Mouse (Mus musculus) kidney, postnatal 0 days (tissue): ENCODE data around the gene Tgif1. TPM values are rescaled to one million over a fixed set of nuclear protein-coding genes. Genes with fewer than 3 reads are reported as not detected.

Source experiments
- ATAC-seq: fragments of 200-750 bp; cut with Nextera tagmentation; replicated peaks from 2 replicates; pipeline ENCODE4 v1.8.0; 2017; ENCODE audit warnings: low read depth, moderate number of reproducible peaks, moderate TSS enrichment, moderate library complexity; ENCODE audit not compliant: low FRiP score
- DNase-seq: peaks from one replicate; pipeline ENCODE4 v3.0.0-alpha.2; 2016; ENCODE audit warnings: low spot score
- H3K27ac ChIP-seq: fragments of 300-500 bp; sonication (generic); 2 replicates; pipeline ENCODE4 v1.5.1; 2014; ENCODE audit warnings: mild to moderate bottlenecking
- H3K27me3 ChIP-seq: fragments of 300-500 bp; sonication (generic); 2 replicates; pipeline ENCODE4 v1.6.1; 2014; ENCODE audit warnings: low read length, mixed read lengths; ENCODE audit not compliant: insufficient read depth
- H3K36me3 ChIP-seq: fragments of 300-500 bp; sonication (generic); 2 replicates; pipeline ENCODE4 v1.6.1; 2014; ENCODE audit warnings: low read length, mixed read lengths; ENCODE audit not compliant: insufficient read depth
- H3K4me1 ChIP-seq: fragments of 300-500 bp; sonication (generic); replicated peaks from 2 replicates; pipeline ENCODE4 v1.6.1; 2014; ENCODE audit warnings: antibody characterized with exemption, low read length, mixed read lengths; ENCODE audit not compliant: insufficient read depth
- H3K4me2 ChIP-seq: fragments of 300-500 bp; sonication (generic); 2 replicates; pipeline ENCODE4 v1.6.1; 2014; ENCODE audit warnings: mild to moderate bottlenecking, low read length, moderate library complexity, mixed read lengths
- H3K4me3 ChIP-seq: fragments of 300-500 bp; sonication (generic); replicated peaks from 2 replicates; pipeline ENCODE4 v1.5.1; 2014; ENCODE audit warnings: low read depth, low read length
- H3K9ac ChIP-seq: fragments of 300-500 bp; sonication (generic); 2 replicates; pipeline ENCODE4 v1.6.1; 2014; ENCODE audit warnings: low read depth, low read length
- H3K9me3 ChIP-seq: fragments of 300-500 bp; sonication (generic); replicated peaks from 2 replicates; pipeline ENCODE4 v1.6.1; 2016; ENCODE audit warnings: low read length, inconsistent platforms, mixed read lengths
- CTCF ChIP-seq: IDR thresholded peaks from 2 replicates; pipeline ENCODE4 v1.5.1; 2016; ENCODE audit warnings: antibody characterized with exemption, low read depth, mild to moderate bottlenecking, moderate library complexity
- WGBS: fragments of 180-500 bp; shearing (Covaris S2); extraction: QIAGEN DNeasy Blood & Tissue Kit; methylation state at CpG from one replicate; pipeline ENCODE4 v1.1.7; 2014; 5-methylcytosine and 5-hydroxymethylcytosine counted together
- polyA plus RNA-seq: library from polyadenylated mRNA; unstranded; fragments of >200 nt; fragmentation: Nextera tagmentation; extraction: Ambion mirVana; gene quantifications from 2 replicates; pipeline ENCODE4 v1.2.1, GENCODE M21; 2015

Tgif1 gene
- polyA plus RNA-seq, 1 experiment from 2014 or later: 74.9 TPM

DNA sequence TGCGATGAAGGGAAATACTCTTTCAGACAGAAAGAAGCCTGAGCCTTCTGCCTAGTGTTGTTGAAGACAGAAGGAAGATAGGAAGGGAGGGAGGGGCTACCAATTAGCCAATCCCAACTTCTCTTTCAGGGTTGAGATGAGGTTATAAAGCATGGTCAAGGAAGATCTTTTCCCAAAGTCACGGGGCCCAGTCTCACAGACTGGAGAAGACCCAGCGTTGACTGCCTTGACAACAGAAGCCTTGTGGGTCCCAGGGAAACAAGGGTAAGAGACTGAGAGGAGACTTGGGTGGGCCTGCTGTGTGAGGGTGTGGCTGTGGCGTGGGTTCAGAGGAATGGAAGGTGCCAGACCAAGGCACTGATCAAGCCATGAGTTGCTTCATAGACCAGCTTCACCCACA lies 17.2 kb upstream of the Tgif1 start:
- 96% methylated on average over 4 of the region's 4 CpGs for WGBS
- ATAC-seq (no peak), DNase-seq (no peak)
- no peak overlapping the region for H3K4me2 ChIP-seq
- H3K4me3 ChIP-seq: no peak overlapping the region
- H3K4me1 ChIP-seq: 0 out of 2 replicates have a peak, but pooled peaks cover 3% of the 10 kb centered on the region
- H3K27me3 ChIP-seq: no peaks in the 10 kb centered on the region
- no peaks in the 10 kb centered on the region for H3K9me3 ChIP-seq
- TF ChIP-seq CTCF: no peak
- no peak overlapping the region for H3K9ac ChIP-seq
- no peak overlapping the region for H3K27ac ChIP-seq
- no peaks in the 10 kb centered on the region for H3K36me3 ChIP-seq

DNA sequence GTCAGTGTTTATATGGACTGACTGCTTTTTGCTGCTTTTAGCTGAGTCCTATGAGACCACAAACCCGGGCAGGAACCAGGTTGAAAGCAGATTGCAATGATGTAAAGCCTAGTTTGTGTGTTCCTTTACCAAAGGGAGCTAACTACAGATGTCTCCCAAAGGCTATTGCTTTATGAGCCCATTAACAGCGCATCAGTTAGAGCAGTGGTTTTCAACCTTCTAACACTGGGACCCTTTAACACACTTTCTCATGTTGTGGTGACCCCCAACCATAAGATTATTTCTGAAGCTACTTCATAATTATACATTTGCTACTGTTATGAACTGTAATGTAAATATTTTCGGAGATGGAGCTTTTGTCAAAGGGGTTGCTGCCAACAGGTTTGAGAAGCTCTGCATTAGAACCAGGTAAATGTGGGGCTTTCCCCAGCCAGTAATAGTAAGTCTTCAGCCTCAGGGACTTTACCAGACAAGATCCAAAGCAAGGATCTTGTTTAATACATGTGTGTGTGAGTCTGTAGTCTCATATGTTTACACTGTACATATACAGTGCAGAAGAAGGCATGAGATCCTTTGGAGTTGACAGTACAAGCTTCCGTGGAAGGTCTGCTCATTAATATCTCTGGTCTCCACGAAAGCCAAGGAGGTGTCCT lies 15.4 kb upstream of the Tgif1 start:
- H3K36me3 ChIP-seq: no peaks in the 10 kb centered on the region
- no peaks in the 10 kb centered on the region for H3K27me3 ChIP-seq
- H3K9me3 ChIP-seq: no peaks in the 10 kb centered on the region
- H3K27ac ChIP-seq: no peak overlapping the region
- no peak for ATAC-seq
- no peak overlapping the region for H3K4me3 ChIP-seq
- no peak overlapping the region for H3K4me2 ChIP-seq
- H3K4me1 ChIP-seq: 0 out of 2 replicates have a peak, but pooled peaks cover 3% of the 10 kb centered on the region
- no peak for TF ChIP-seq CTCF
- DNase-seq: no peak
- WGBS: 76% methylated on average over 5 of the region's 5 CpGs
- H3K9ac ChIP-seq: no peak overlapping the region

DNA sequence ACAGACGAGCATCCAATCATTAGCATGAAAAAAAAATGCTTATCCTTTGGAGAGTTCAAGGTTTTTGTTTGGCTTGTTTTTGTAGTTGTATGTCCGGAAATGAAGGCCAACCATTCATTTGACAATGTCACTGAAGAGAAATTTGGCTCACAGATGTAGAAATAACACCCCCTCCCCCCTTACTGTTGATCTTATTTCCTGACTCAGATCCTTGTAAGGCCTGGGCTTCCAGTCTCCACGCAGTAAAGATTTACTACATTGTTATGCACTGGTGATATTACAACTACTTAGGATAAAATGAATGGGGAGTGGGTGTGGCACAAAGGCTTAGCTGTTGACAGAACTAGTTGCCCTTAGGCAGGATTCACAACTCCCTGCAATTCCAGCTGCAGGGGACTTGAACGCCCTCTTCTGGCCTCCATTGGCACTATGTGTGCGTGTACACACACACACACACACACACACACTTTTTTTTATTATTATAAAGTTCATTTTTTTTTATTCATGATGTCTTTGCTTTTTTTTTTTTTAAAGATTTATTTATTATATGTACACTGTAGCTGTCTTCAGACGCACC lies 13.3 kb upstream of the Tgif1 start:
- no peak for ATAC-seq
- no peak overlapping the region for H3K27ac ChIP-seq

DNA sequence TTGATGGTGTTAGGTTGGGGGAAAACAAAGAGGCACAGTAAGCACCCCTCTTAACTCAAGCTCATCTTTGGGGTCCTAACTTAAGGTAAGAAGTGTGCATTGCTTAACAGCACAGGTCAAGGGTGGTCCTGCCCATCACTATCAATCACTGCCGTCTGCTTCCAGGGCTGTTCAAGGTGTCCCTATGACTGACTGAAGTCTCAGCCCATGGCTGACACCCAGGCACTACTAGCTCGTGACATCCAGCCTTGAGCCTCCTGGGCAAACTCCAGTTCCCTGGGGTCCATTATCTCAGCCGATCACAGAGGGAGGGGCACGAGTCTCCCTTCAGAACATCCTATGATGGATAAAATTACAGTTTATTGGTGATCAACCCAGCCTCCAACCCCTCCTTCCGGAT lies 12.7 kb upstream of the Tgif1 start:
- H3K9ac ChIP-seq: no peak overlapping the region
- no peaks in the 10 kb centered on the region for H3K27me3 ChIP-seq
- H3K9me3 ChIP-seq: no peaks in the 10 kb centered on the region
- TF ChIP-seq CTCF: no peak
- no peak for DNase-seq
- no peaks in the 10 kb centered on the region for H3K4me1 ChIP-seq
- no peak overlapping the region for H3K4me2 ChIP-seq
- no peak overlapping the region for H3K4me3 ChIP-seq
- no peaks in the 10 kb centered on the region for H3K36me3 ChIP-seq
- ATAC-seq: no peak
- H3K27ac ChIP-seq: no peak overlapping the region
- WGBS: 84% methylated on average over 5 of the region's 5 CpGs

More for the DNA sequence above, 13.3 kb upstream of the Tgif1 start:
- H3K9me3 ChIP-seq: no peaks in the 10 kb centered on the region
- no peaks in the 10 kb centered on the region for H3K4me1 ChIP-seq
- no peak overlapping the region for H3K4me2 ChIP-seq
- no peaks in the 10 kb centered on the region for H3K27me3 ChIP-seq
- WGBS: 68% methylated on average over 6 of the region's 6 CpGs
- H3K36me3 ChIP-seq: no peaks in the 10 kb centered on the region
- H3K9ac ChIP-seq: no peak overlapping the region
- TF ChIP-seq CTCF: no peak; the same call in 1 of the 2 replicates
- peak; percentile 51 for DNase-seq
- no peak overlapping the region for H3K4me3 ChIP-seq

DNA sequence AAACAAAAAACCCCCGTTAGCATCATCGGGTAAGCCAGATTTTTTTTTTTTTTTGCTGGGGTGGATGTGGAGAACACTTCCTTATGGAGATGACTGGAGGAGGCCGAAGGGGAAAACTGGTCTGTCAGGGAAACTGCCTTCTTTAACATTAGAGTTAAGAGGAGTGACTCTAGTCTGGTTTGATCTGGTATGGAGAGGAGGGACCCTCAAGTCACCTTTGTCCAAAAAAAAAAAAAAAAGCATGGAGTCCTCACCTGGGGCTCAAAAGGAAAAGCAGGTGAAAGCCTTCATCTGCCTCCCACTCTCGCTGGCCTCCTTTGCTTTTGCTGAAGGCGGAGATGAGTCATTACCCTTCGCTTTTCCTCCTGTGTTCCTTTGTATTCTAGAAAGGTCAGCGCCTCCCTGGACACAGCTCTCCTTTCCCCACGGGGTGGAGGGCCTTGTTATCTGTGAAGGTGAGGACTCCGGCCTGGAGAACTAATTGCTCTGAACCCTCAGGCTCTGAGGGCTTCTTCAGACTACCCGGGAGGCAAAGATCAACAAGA lies 11.8 kb upstream of the Tgif1 start:
- 55% methylated on average over 10 of the region's 10 CpGs for WGBS
- no peak for ATAC-seq
- H3K27me3 ChIP-seq: no peaks in the 10 kb centered on the region

DNA sequence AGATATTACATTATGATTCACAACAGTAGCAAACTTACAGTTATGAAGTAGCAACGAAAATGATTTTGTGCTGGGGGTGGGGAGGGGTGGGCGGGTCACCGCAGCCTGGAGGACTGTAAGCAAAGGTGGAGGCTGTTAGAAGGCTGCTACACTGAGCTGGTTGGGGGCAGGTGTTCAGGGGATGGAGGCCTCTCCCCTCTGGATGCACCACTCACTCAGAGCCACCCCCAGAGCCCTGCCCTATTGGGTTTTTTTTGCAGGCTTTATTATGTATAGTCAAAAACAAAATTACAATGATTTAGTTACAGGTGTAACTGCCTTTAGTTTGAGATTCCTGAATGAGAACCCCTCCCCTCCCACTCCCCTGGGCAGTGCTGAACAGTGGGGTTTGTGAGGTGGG lies 11.3 kb upstream of the Tgif1 start:
- Histone ChIP-seq H3K27me3 (no peaks in the 10 kb centered on the region), H3K9ac (no peak overlapping the region), H3K4me1 (no peaks in the 10 kb centered on the region), H3K36me3 (no peaks in the 10 kb centered on the region), H3K4me3 (no peak overlapping the region), H3K27ac (no peak overlapping the region), H3K9me3 (no peaks in the 10 kb centered on the region), H3K4me2 (no peak overlapping the region)
- WGBS: 84% methylated on average over 3 of the region's 3 CpGs
- ATAC-seq: 0 out of 2 replicates have a peak, but pooled peaks have one; percentile 46
- no peak for DNase-seq
- no peak for TF ChIP-seq CTCF

More for the DNA sequence above, 11.8 kb upstream of the Tgif1 start:
- Histone ChIP-seq H3K9me3 (no peaks in the 10 kb centered on the region), H3K4me1 (no peaks in the 10 kb centered on the region), H3K36me3 (no peaks in the 10 kb centered on the region), H3K4me2 (no peak overlapping the region), H3K27ac (no peak overlapping the region), H3K9ac (no peak overlapping the region), H3K4me3 (no peak overlapping the region)
- DNase-seq: no peak
- no peak for TF ChIP-seq CTCF
